Mouse (Mus musculus): Measurements from ENCODE around the gene Tcp10b. TPM values are rescaled to one million over a fixed set of nuclear protein-coding genes. Genes with fewer than 3 reads are reported as not detected.

Gene Tcp10b
- 0.10 TPM for polyA plus RNA-seq (2014; fragmentation: Illumina TruSeq; extraction: RNeasy Lipid Tissue Mini Kit (QIAGEN cat#74804); ENCODE audit: insufficient read depth, low read depth, low replicate concordance)

DNA sequence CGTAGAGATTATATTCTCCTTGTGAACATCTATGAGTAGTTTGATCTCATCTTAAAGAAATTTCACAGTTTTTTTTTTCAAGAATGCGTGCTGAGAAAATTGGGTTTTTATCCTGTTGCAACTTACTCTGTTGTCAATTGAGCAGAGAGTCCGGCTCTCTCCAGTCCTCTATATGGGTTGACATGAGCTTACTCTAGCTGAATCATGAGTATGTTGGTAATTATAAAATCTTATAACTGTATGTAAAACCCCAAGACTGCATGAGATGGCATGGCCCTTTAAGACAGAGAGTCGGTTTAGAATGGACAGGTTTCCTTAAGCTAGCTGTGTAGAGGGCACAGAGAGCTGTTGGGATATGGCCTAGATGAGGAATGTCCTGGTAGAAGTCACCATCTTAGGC lies at the start of gene Tcp10b:
TSS of gene Tcp10b (plus strand) at position 301 of the 400 bp plus-strand sequence.

DNA sequence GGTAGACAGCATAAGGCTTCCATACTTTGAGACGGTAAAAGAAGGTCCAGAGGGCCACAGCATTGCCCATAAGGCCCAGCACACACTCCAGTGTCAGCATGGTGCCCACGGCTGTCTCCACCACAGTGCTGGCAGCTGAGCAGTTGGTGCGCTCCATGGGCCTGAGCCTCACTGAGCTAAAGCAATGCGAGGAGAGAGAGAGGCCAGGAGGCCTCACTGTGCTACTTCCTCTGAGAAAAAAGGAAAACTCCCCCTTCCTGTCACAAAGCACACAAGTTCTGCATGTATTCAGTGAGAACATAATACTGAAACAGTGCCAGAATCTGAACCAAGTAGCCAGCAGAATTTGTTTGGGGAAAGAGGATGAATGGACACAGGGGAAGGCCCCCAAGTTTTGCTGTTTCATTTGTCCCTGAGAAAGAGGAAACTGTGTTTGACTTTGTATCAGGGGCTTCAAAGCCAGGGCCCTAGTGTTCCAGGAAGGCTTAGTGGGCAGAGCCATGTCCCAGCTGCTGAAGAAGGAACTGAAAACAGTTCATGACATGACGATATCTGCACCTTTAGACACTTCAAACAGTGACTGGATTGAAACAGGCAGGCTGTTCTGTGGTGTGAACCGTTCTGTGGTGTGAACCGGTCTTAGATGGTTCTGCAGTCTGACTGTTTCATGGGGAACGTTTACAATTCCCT lies 8.6 kb upstream of the Tcp10b start, which contains the start of gene Gpr31b:
TSS of gene Gpr31b (minus strand) at position 173 of the 690 bp plus-strand sequence.

DNA sequence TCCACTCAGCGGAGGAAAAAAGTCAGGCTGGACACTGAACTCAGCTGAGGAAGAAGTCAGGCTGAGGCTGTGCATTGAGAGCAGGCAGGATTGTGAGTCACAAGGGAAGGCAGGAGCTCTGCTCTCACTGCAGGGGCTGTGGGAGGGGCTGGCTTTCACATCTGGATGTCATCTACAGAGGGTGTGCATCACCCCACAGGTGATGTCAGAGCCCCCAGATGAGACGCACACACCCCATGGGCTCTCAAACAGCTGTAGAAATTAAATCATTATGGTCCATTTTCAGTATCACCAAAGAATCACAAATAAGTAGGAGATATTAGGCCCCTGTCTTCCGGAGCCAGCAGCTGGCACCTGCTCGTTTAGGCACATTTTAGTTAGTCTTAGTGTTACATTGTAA lies 70.8 kb downstream of the Tcp10b start, which contains the start of gene Unc93a:
TSS of gene Unc93a (minus strand) at position 101 of the 400 bp plus-strand sequence.

Other genes starting within 250 kb of the Tcp10b start
- gene Mas1, start 193.0 kb upstream of the Tcp10b start, polyA plus RNA-seq (2014; fragmentation: Illumina TruSeq; extraction: RNeasy Lipid Tissue Mini Kit (QIAGEN cat#74804); ENCODE audit: insufficient read depth, low read depth, low replicate concordance): not detected
- gene Mrgprh, start 185.1 kb upstream of the Tcp10b start, polyA plus RNA-seq (2014; fragmentation: Illumina TruSeq; extraction: RNeasy Lipid Tissue Mini Kit (QIAGEN cat#74804); ENCODE audit: insufficient read depth, low read depth, low replicate concordance): not detected
- 0.53 TPM for gene Pnldc1, start 150.9 kb upstream of the Tcp10b start, polyA plus RNA-seq (2014; fragmentation: Illumina TruSeq; extraction: RNeasy Lipid Tissue Mini Kit (QIAGEN cat#74804); ENCODE audit: insufficient read depth, low read depth, low replicate concordance)
- 126 TPM for gene Tcp1, start 145.4 kb upstream of the Tcp10b start, polyA plus RNA-seq (2014; fragmentation: Illumina TruSeq; extraction: RNeasy Lipid Tissue Mini Kit (QIAGEN cat#74804); ENCODE audit: insufficient read depth, low read depth, low replicate concordance)
- gene Mrpl18, start 144.8 kb upstream of the Tcp10b start, polyA plus RNA-seq (2014; fragmentation: Illumina TruSeq; extraction: RNeasy Lipid Tissue Mini Kit (QIAGEN cat#74804); ENCODE audit: insufficient read depth, low read depth, low replicate concordance): 36.4 TPM
- 0.56 TPM for gene Acat3, start 120.5 kb upstream of the Tcp10b start, polyA plus RNA-seq (2014; fragmentation: Illumina TruSeq; extraction: RNeasy Lipid Tissue Mini Kit (QIAGEN cat#74804); ENCODE audit: insufficient read depth, low read depth, low replicate concordance)
- gene Acat2, start 100.4 kb upstream of the Tcp10b start, polyA plus RNA-seq (2014; fragmentation: Illumina TruSeq; extraction: RNeasy Lipid Tissue Mini Kit (QIAGEN cat#74804); ENCODE audit: insufficient read depth, low read depth, low replicate concordance): 27.9 TPM
- gene Wtap, start 66.9 kb upstream of the Tcp10b start, polyA plus RNA-seq (2014; fragmentation: Illumina TruSeq; extraction: RNeasy Lipid Tissue Mini Kit (QIAGEN cat#74804); ENCODE audit: insufficient read depth, low read depth, low replicate concordance): 59.6 TPM
- 95.5 TPM for gene Sod2, start 54.3 kb upstream of the Tcp10b start, polyA plus RNA-seq (2014; fragmentation: Illumina TruSeq; extraction: RNeasy Lipid Tissue Mini Kit (QIAGEN cat#74804); ENCODE audit: insufficient read depth, low read depth, low replicate concordance)
- not detected for gene Gpr31b, start 8.8 kb upstream of the Tcp10b start, polyA plus RNA-seq (2014; fragmentation: Illumina TruSeq; extraction: RNeasy Lipid Tissue Mini Kit (QIAGEN cat#74804); ENCODE audit: insufficient read depth, low read depth, low replicate concordance)
- 0.11 TPM for gene Unc93a, start 70.7 kb downstream of the Tcp10b start, polyA plus RNA-seq (2014; fragmentation: Illumina TruSeq; extraction: RNeasy Lipid Tissue Mini Kit (QIAGEN cat#74804); ENCODE audit: insufficient read depth, low read depth, low replicate concordance)
- not detected for gene Smok2a, start 160.1 kb downstream of the Tcp10b start, polyA plus RNA-seq (2014; fragmentation: Illumina TruSeq; extraction: RNeasy Lipid Tissue Mini Kit (QIAGEN cat#74804); ENCODE audit: insufficient read depth, low read depth, low replicate concordance)
- not detected for gene Smok2b, start 169.2 kb downstream of the Tcp10b start, polyA plus RNA-seq (2014; fragmentation: Illumina TruSeq; extraction: RNeasy Lipid Tissue Mini Kit (QIAGEN cat#74804); ENCODE audit: insufficient read depth, low read depth, low replicate concordance)